Mouse (Mus musculus): ENCODE data around the gene Cmc2. TPM values are rescaled to one million over a fixed set of nuclear protein-coding genes. Genes with fewer than 3 reads are reported as not detected.

Cmc2 gene
- polyA plus RNA-seq, 1 experiment from 2014 or later, result 126 TPM

DNA sequence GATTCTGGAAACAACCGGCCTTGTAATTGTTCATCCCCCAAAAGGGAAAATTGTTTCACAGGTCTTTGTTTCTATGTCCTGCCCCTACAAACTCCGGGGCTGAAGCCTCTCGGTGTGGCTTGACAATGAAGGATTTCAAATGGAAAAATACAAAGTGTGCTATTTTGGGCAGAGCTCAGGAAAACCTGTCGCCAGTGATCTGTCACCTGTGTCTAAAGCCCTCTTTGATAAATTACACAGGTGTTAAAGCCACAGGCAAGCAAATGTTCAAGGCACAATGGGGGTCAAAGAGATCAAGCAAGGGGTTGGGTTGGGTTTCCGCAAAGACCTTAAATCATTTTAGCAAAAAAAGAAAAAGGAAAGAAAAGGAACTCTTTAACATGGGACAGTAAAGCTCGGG, 78.6 kb downstream of the Cmc2 start:
- H3K27me3 ChIP-seq (ENCODE audit: control insufficient read depth, insufficient read depth, low read length), result no peaks in the 10 kb centered on the region; the same call in 1 of the 2 replicates
- 68% methylated on average over 6 of the region's 6 CpGs for WGBS
- H3K4me3 ChIP-seq (ENCODE audit: low read length), result no peak overlapping the region
- H3K27ac ChIP-seq (ENCODE audit: low read length), result no peak overlapping the region
- no peaks in the 10 kb centered on the region for H3K36me3 ChIP-seq (ENCODE audit: control insufficient read depth, insufficient read depth)
- no peak for ATAC-seq (replicated peaks; ENCODE audit: extremely low read depth, insufficient read depth, low FRiP score)
- H3K9ac ChIP-seq (ENCODE audit: low read length), result no peak overlapping the region
- H3K4me2 ChIP-seq (ENCODE audit: low read depth, low read length), result no peak overlapping the region
- H3K4me1 ChIP-seq (ENCODE audit: control insufficient read depth, insufficient read depth, low read length), result no peaks in the 10 kb centered on the region
- no peaks in the 10 kb centered on the region; the same call in 1 of the 2 replicates for H3K9me3 ChIP-seq (replicated peaks; ENCODE audit: control insufficient read depth, low read length)

Other genes with a start within 250 kb of the Cmc2 start
- 4.8 and 5.2 TPM in 2 replicates for gene Cdyl2, start 188.5 kb downstream of the Cmc2 start, polyA plus RNA-seq (2015; fragmentation: Nextera tagmentation; extraction: Ambion mirVana)
- gene Cenpn, start 275 bp upstream of the Cmc2 start, polyA plus RNA-seq (2015; fragmentation: Nextera tagmentation; extraction: Ambion mirVana), result 27.3 and 28.8 TPM in 2 replicates
- 10.2 and 10.7 TPM in 2 replicates for gene Atmin, start 21.9 kb upstream of the Cmc2 start, polyA plus RNA-seq (2015; fragmentation: Nextera tagmentation; extraction: Ambion mirVana)
- gene 1700030J22Rik, start 57.5 kb upstream of the Cmc2 start, polyA plus RNA-seq (2015; fragmentation: Nextera tagmentation; extraction: Ambion mirVana), result 0.70 and 1.6 TPM in 2 replicates
- 83.3 and 86.0 TPM in 2 replicates for gene Gcsh, start 72.1 kb upstream of the Cmc2 start, polyA plus RNA-seq (2015; fragmentation: Nextera tagmentation; extraction: Ambion mirVana)
- gene Pkd1l2, start 161.0 kb upstream of the Cmc2 start, polyA plus RNA-seq (2015; fragmentation: Nextera tagmentation; extraction: Ambion mirVana), result not detected in 2 replicates
- 0.07 TPM in 1 of 2 replicates, not detected in the other for gene Bco1, start 174.4 kb upstream of the Cmc2 start, polyA plus RNA-seq (2015; fragmentation: Nextera tagmentation; extraction: Ambion mirVana)
- 0.87 and 1.0 TPM in 2 replicates for gene Gan, start 236.7 kb upstream of the Cmc2 start, polyA plus RNA-seq (2015; fragmentation: Nextera tagmentation; extraction: Ambion mirVana)

All from heart, embryonic 16.5 days (tissue).